Mouse (Mus musculus) megakaryocyte, embryonic 14.5 days (primary cell): ENCODE results near the gene Ugt1a6b.

ENCODE experiments used
- FLI1 ChIP-seq: IDR thresholded peaks from 2 replicates; pipeline ENCODE4 v1.6.1; 2012; ENCODE audit warnings: low read length, inconsistent platforms, mixed read lengths
- GATA1 ChIP-seq: IDR thresholded peaks from 3 replicates; pipeline ENCODE4 v1.6.1; 2012; ENCODE audit warnings: mixed read lengths, low read length, inconsistent platforms, borderline replicate concordance

- no peak for TF ChIP-seq GATA1
- no peak for TF ChIP-seq FLI1
These were observed 128.1 kb downstream of the Ugt1a6b start for GRCm38 (mm10) chr1:88230981-88231802.
